Mouse (Mus musculus) megakaryocyte, embryonic 14.5 days (primary cell): ENCODE measurements around the gene Camkmt. TPM values are rescaled to one million over a fixed set of nuclear protein-coding genes. Genes with fewer than 3 reads are reported as not detected.

Experiments used
- H3K27me3 ChIP-seq: replicated peaks from 2 replicates; pipeline ENCODE3; 2012; ENCODE audit warnings: inconsistent platforms
- H3K36me3 ChIP-seq: replicated peaks from 2 replicates; pipeline ENCODE3; 2012; ENCODE audit warnings: low read length, inconsistent platforms, mixed read lengths
- H3K4me1 ChIP-seq: 2 replicates; pipeline ENCODE4 v1.6.1; 2012; ENCODE audit warnings: inconsistent platforms
- H3K4me3 ChIP-seq: replicated peaks from 2 replicates; pipeline ENCODE3; 2012; ENCODE audit warnings: moderate library complexity, mild to moderate bottlenecking, inconsistent platforms
- H3K9me3 ChIP-seq: 2 replicates; pipeline ENCODE4 v1.6.1; 2012; ENCODE audit warnings: inconsistent platforms
- FLI1 ChIP-seq: IDR thresholded peaks from 2 replicates; pipeline ENCODE4 v1.6.1; 2012; ENCODE audit warnings: low read length, inconsistent platforms, mixed read lengths
- GATA1 ChIP-seq: IDR thresholded peaks from 3 replicates; pipeline ENCODE4 v1.6.1; 2012; ENCODE audit warnings: mixed read lengths, low read length, inconsistent platforms, borderline replicate concordance
- polyA plus RNA-seq: library from polyadenylated mRNA; stranded (reverse); fragments of >175 nt; gene quantifications from 2 replicates; pipeline ENCODE4 v1.2.3, GENCODE M21; 2012; ENCODE audit warnings: low replicate concordance; ENCODE audit not compliant: insufficient read depth

Camkmt gene
- polyA plus RNA-seq, 1 experiment: 7.6 TPM

GRCm38 (mm10) chr17:85110640-85111039, 20.3 kb downstream of the Camkmt start:
- H3K27me3 ChIP-seq: no peaks in the 10 kb centered on the region
- H3K4me1 ChIP-seq: peaks cover 16% of the 10 kb centered on the region
- H3K4me3 ChIP-seq: peak overlapping the region; percentile 11
- H3K9me3 ChIP-seq: peaks cover 18% of the 10 kb centered on the region
- TF ChIP-seq GATA1: no peak
- no peak for TF ChIP-seq FLI1
- H3K36me3 ChIP-seq: peaks cover 36% of the 10 kb centered on the region

- TF ChIP-seq GATA1: no peak
- no peak for TF ChIP-seq FLI1
- no peak overlapping the region for H3K4me3 ChIP-seq
- H3K36me3 ChIP-seq: peaks cover 36% of the 10 kb centered on the region
- H3K27me3 ChIP-seq: no peaks in the 10 kb centered on the region
- peaks cover 14% of the 10 kb centered on the region for H3K4me1 ChIP-seq
- H3K9me3 ChIP-seq: peaks cover 18% of the 10 kb centered on the region
Observed at GRCm38 (mm10) chr17:85113441-85113840, 23.1 kb downstream of the Camkmt start.

GRCm38 (mm10) chr17:85116643-85117042, 26.3 kb downstream of the Camkmt start:
- Histone ChIP-seq H3K27me3 (no peaks in the 10 kb centered on the region), H3K36me3 (peaks cover 8% of the 10 kb centered on the region), H3K4me3 (no peak overlapping the region), H3K9me3 (peaks cover under 1% of the 10 kb centered on the region; the same call in 1 of the 2 replicates), H3K4me1 (peaks cover 11% of the 10 kb centered on the region)
- TF ChIP-seq GATA1 (no peak), FLI1 (no peak)

- Histone ChIP-seq H3K4me1 (peaks cover 5% of the 10 kb centered on the region; the same call in 1 of the 2 replicates), H3K27me3 (no peaks in the 10 kb centered on the region), H3K36me3 (no peaks in the 10 kb centered on the region), H3K4me3 (no peak overlapping the region), H3K9me3 (no peaks in the 10 kb centered on the region)
- TF ChIP-seq FLI1 (no peak), GATA1 (no peak)
Observed at GRCm38 (mm10) chr17:85138393-85138792, 48.0 kb downstream of the Camkmt start.

GRCm38 (mm10) chr17:85141621-85142020, 51.3 kb downstream of the Camkmt start:
- no peaks in the 10 kb centered on the region for H3K9me3 ChIP-seq
- H3K27me3 ChIP-seq: no peaks in the 10 kb centered on the region
- peaks cover 5% of the 10 kb centered on the region; the same call in 1 of the 2 replicates for H3K4me1 ChIP-seq
- no peak overlapping the region for H3K4me3 ChIP-seq
- TF ChIP-seq GATA1 (no peak), FLI1 (no peak)
- H3K36me3 ChIP-seq: no peaks in the 10 kb centered on the region

GRCm38 (mm10) chr17:85142495-85143111, 52.3 kb downstream of the Camkmt start:
- TF ChIP-seq FLI1 (no peak), GATA1 (no peak)
- Histone ChIP-seq H3K4me3 (no peak overlapping the region), H3K36me3 (no peaks in the 10 kb centered on the region), H3K9me3 (peaks cover 3% of the 10 kb centered on the region; the same call in 1 of the 2 replicates), H3K4me1 (peaks cover 5% of the 10 kb centered on the region; the same call in 1 of the 2 replicates), H3K27me3 (peaks cover 3% of the 10 kb centered on the region)

- Histone ChIP-seq H3K4me3 (no peak overlapping the region), H3K36me3 (no peaks in the 10 kb centered on the region), H3K4me1 (peaks cover 5% of the 10 kb centered on the region; the same call in 1 of the 2 replicates), H3K27me3 (peaks cover 3% of the 10 kb centered on the region), H3K9me3 (peaks cover 3% of the 10 kb centered on the region; the same call in 1 of the 2 replicates)
- TF ChIP-seq GATA1 (no peak), FLI1 (no peak)
Observed at GRCm38 (mm10) chr17:85144141-85144540, 53.8 kb downstream of the Camkmt start.

GRCm38 (mm10) chr17:85148348-85148747, 58.0 kb downstream of the Camkmt start:
- TF ChIP-seq GATA1: no peak
- TF ChIP-seq FLI1: no peak

GRCm38 (mm10) chr17:85149211-85149738, 58.9 kb downstream of the Camkmt start:
- Histone ChIP-seq H3K36me3 (no peaks in the 10 kb centered on the region), H3K4me3 (no peak overlapping the region), H3K9me3 (peaks cover 3% of the 10 kb centered on the region; the same call in 1 of the 2 replicates), H3K4me1 (no peaks in the 10 kb centered on the region), H3K27me3 (peaks cover 5% of the 10 kb centered on the region)
- TF ChIP-seq FLI1: no peak
- TF ChIP-seq GATA1: no peak

More at GRCm38 (mm10) chr17:85148348-85148747, 58.0 kb downstream of the Camkmt start:
- H3K9me3 ChIP-seq: peaks cover 3% of the 10 kb centered on the region; the same call in 1 of the 2 replicates
- H3K4me3 ChIP-seq: no peak overlapping the region
- no peaks in the 10 kb centered on the region for H3K36me3 ChIP-seq
- peaks cover 5% of the 10 kb centered on the region for H3K27me3 ChIP-seq
- no peaks in the 10 kb centered on the region for H3K4me1 ChIP-seq

- Histone ChIP-seq H3K27me3 (peaks cover 5% of the 10 kb centered on the region), H3K9me3 (peaks cover 3% of the 10 kb centered on the region; the same call in 1 of the 2 replicates), H3K4me3 (no peak overlapping the region), H3K36me3 (no peaks in the 10 kb centered on the region), H3K4me1 (no peaks in the 10 kb centered on the region)
- TF ChIP-seq FLI1 (no peak), GATA1 (no peak)
Observed at GRCm38 (mm10) chr17:85151264-85151663, 60.9 kb downstream of the Camkmt start.
